Mouse (Mus musculus) bone marrow, adult 2 months (tissue): ENCODE data around the gene Gm49510.

Experiments used
- CTCF ChIP-seq: fragments of 200-500 bp; IDR thresholded peaks from 2 replicates; pipeline ENCODE4 v1.5.1; 2011; ENCODE audit warnings: low read length, control low read depth; ENCODE audit not compliant: control insufficient read depth, insufficient read depth
- POLR2A ChIP-seq: fragments of 200-500 bp; IDR thresholded peaks from 2 replicates; pipeline ENCODE4 v1.6.1; 2011; ENCODE audit warnings: low read depth, mild to moderate bottlenecking, control low read depth, low read length, borderline replicate concordance; ENCODE audit not compliant: control insufficient read depth

GRCm38 (mm10) chr15:78880432-78880831 lies 19.0 kb upstream of the Gm49510 start:
- TF ChIP-seq POLR2A (no peak), CTCF (no peak)
